Mouse (Mus musculus) MEL (cell line): ENCODE data around the gene Pxk. TPM values are rescaled to one million over a fixed set of nuclear protein-coding genes. Genes with fewer than 3 reads are reported as not detected.
A peak's percentile ranks its signal among the peaks of the same experiment; 100 is the strongest.

Source experiments
- DNase-seq: peaks from one replicate; pipeline ENCODE4 v3.0.0; 2011; ENCODE audit warnings: low read depth, low spot score
- H3K27ac ChIP-seq: 2 replicates; pipeline ENCODE4 v1.5.1; 2012; ENCODE audit warnings: low read depth, mild to moderate bottlenecking, control low read depth, low read length, moderate library complexity; ENCODE audit not compliant: control insufficient read depth
- H3K27me3 ChIP-seq, 2 experiments: fragments of 150-350 bp in 1 of 2; sonication (generic) in 1 of 2; 2 replicates each; pipeline ENCODE4 v1.6.1; 2012; ENCODE audit warnings: low read length in 2 of 2, mild to moderate bottlenecking in 2 of 2, improper control_type of control experiment in 1 of 2, moderate library complexity in 1 of 2; ENCODE audit not compliant: insufficient read depth in 2 of 2, control insufficient read depth in 1 of 2
- H3K36me3 ChIP-seq, 2 experiments: 2 replicates each; pipeline ENCODE4 v1.6.1; 2012 to 2014; ENCODE audit warnings: low read length in 2 of 2, improper control_type of control experiment in 1 of 2, inconsistent platforms in 1 of 2, mild to moderate bottlenecking in 1 of 2; ENCODE audit not compliant: insufficient read depth in 2 of 2, control insufficient read depth in 1 of 2
- H3K4me1 ChIP-seq, 2 experiments: fragments of 150-350 bp in 1 of 2; sonication (generic) in 1 of 2; 2 replicates each; pipeline ENCODE4 v1.6.1; 2012; ENCODE audit warnings: low read length in 2 of 2, improper control_type of control experiment in 1 of 2, mild to moderate bottlenecking in 1 of 2; ENCODE audit not compliant: insufficient read depth in 2 of 2, control insufficient read depth in 1 of 2
- H3K4me3 ChIP-seq, 2 experiments: fragments of 150-350 bp in 1 of 2; sonication (generic) in 1 of 2; 2 replicates each; pipeline ENCODE4 v1.5.1; 2012; ENCODE audit warnings: low read depth in 2 of 2, low read length in 2 of 2, mild to moderate bottlenecking in 2 of 2, moderate library complexity in 2 of 2, control low read depth in 1 of 2, improper control_type of control experiment in 1 of 2; ENCODE audit not compliant: control insufficient read depth in 1 of 2, insufficient read depth in 1 of 2
- H3K79me2 ChIP-seq: 2 replicates; pipeline ENCODE4 v1.6.1; 2012; ENCODE audit warnings: mild to moderate bottlenecking, low read length, moderate library complexity; ENCODE audit not compliant: control insufficient read depth, poor library complexity, insufficient read depth
- H3K9ac ChIP-seq: 2 replicates; pipeline ENCODE4 v1.6.1; 2012; ENCODE audit warnings: low read depth, mild to moderate bottlenecking, control low read depth, low read length, moderate library complexity; ENCODE audit not compliant: control insufficient read depth, poor library complexity, severe bottlenecking
- H3K9me3 ChIP-seq: fragments of 150-350 bp; sonication (generic); replicated peaks from 2 replicates; pipeline ENCODE4 v1.6.1; 2012; ENCODE audit warnings: mild to moderate bottlenecking, low read length, improper control_type of control experiment, moderate library complexity; ENCODE audit not compliant: insufficient read depth
- BHLHE40 ChIP-seq: IDR thresholded peaks from 2 replicates; pipeline ENCODE4 v1.6.1; 2012; ENCODE audit warnings: low read depth, mild to moderate bottlenecking, inconsistent platforms, low read length, improper control_type of control experiment, borderline replicate concordance
- CHD2 ChIP-seq: IDR thresholded peaks from 2 replicates; pipeline ENCODE4 v1.6.1; 2011; ENCODE audit warnings: low read length, improper control_type of control experiment
- CTCF ChIP-seq, 3 experiments: IDR thresholded peaks in 2 of 3; conservative IDR thresholded peaks in 1 of 3; 2 replicates each; pipeline ENCODE4 v1.5.1; 2011 to 2012; ENCODE audit warnings: low read length in 3 of 3, low read depth in 2 of 3, mild to moderate bottlenecking in 2 of 3, improper control_type of control experiment in 1 of 3, inconsistent platforms in 1 of 3, mixed read lengths in 1 of 3, moderate library complexity in 1 of 3; ENCODE audit not compliant: control insufficient read depth in 1 of 3, insufficient read depth in 1 of 3, poor library complexity in 1 of 3, severe bottlenecking in 1 of 3
- E2F4 ChIP-seq: IDR thresholded peaks from 2 replicates; pipeline ENCODE4 v1.6.1; 2011; ENCODE audit warnings: low read depth, low read length, improper control_type of control experiment, borderline replicate concordance
- ELF1 ChIP-seq: IDR thresholded peaks from 2 replicates; pipeline ENCODE4 v1.6.1; 2014; ENCODE audit warnings: low read depth, mild to moderate bottlenecking, inconsistent platforms, low read length, improper control_type of control experiment, moderate library complexity
- EP300 ChIP-seq, 2 experiments: IDR thresholded peaks; 2 replicates each; pipeline ENCODE4 v1.6.1; 2011; ENCODE audit warnings: improper control_type of control experiment in 2 of 2, low read length in 2 of 2, low read depth in 1 of 2, mild to moderate bottlenecking in 1 of 2
- GABPA ChIP-seq: IDR thresholded peaks from 2 replicates; pipeline ENCODE4 v1.6.1; 2012; ENCODE audit warnings: low read depth, mild to moderate bottlenecking, inconsistent platforms, low read length, improper control_type of control experiment, moderate library complexity
- GATA1 ChIP-seq: IDR thresholded peaks from 2 replicates; pipeline ENCODE4 v1.6.1; 2011; ENCODE audit warnings: low read depth, low read length, improper control_type of control experiment
- HCFC1 ChIP-seq: IDR thresholded peaks from 2 replicates; pipeline ENCODE4 v1.6.1; 2012; ENCODE audit warnings: low read depth, mild to moderate bottlenecking, inconsistent platforms, low read length, improper control_type of control experiment, moderate library complexity
- JUND ChIP-seq: IDR thresholded peaks from 2 replicates; pipeline ENCODE4 v1.6.1; 2011; ENCODE audit warnings: low read depth, mild to moderate bottlenecking, improper control_type of control experiment, low read length
- KAT2A ChIP-seq: conservative IDR thresholded peaks from 2 replicates; pipeline ENCODE4 v1.6.1; 2012; ENCODE audit warnings: low read depth, low read length, improper control_type of control experiment, inconsistent platforms
- MAFK ChIP-seq: IDR thresholded peaks from 2 replicates; pipeline ENCODE4 v1.6.1; 2011; ENCODE audit warnings: low read depth, mild to moderate bottlenecking, low read length, improper control_type of control experiment, borderline replicate concordance
- MAX ChIP-seq: IDR thresholded peaks from 2 replicates; pipeline ENCODE4 v1.6.1; 2011; ENCODE audit warnings: low read length, improper control_type of control experiment
- MAZ ChIP-seq: IDR thresholded peaks from 2 replicates; pipeline ENCODE4 v1.6.1; 2012; ENCODE audit warnings: low read depth, mild to moderate bottlenecking, inconsistent platforms, low read length, improper control_type of control experiment
- MXI1 ChIP-seq: IDR thresholded peaks from 2 replicates; pipeline ENCODE4 v1.6.1; 2011; ENCODE audit warnings: mild to moderate bottlenecking, low read depth, low read length, improper control_type of control experiment
- MYB ChIP-seq: IDR thresholded peaks from 2 replicates; pipeline ENCODE4 v1.6.1; 2011; ENCODE audit warnings: mild to moderate bottlenecking, low read depth, low read length, improper control_type of control experiment
- NELFE ChIP-seq: IDR thresholded peaks from 2 replicates; pipeline ENCODE4 v1.6.1; 2011; ENCODE audit warnings: low read depth, low read length, improper control_type of control experiment
- NRF1 ChIP-seq: IDR thresholded peaks from 2 replicates; pipeline ENCODE4 v1.6.1; 2014; ENCODE audit warnings: low read depth, mild to moderate bottlenecking, inconsistent platforms, low read length, improper control_type of control experiment, moderate library complexity; ENCODE audit not compliant: poor library complexity, insufficient read depth, severe bottlenecking
- POLR2AphosphoS2 ChIP-seq: IDR thresholded peaks from 2 replicates; pipeline ENCODE4 v1.6.1; 2011; ENCODE audit warnings: low read length, improper control_type of control experiment
- POLR2AphosphoS5 ChIP-seq: IDR thresholded peaks from 2 replicates; pipeline ENCODE4 v1.6.1; 2012; ENCODE audit warnings: low read depth, borderline replicate concordance, mild to moderate bottlenecking, inconsistent platforms, low read length, moderate library complexity, mixed read lengths
- RAD21 ChIP-seq: IDR thresholded peaks from 2 replicates; pipeline ENCODE4 v1.6.1; 2011; ENCODE audit warnings: mild to moderate bottlenecking, low read depth, low read length, improper control_type of control experiment
- SIN3A ChIP-seq: IDR thresholded peaks from 2 replicates; pipeline ENCODE4 v1.6.1; 2012; ENCODE audit warnings: low read length, improper control_type of control experiment, inconsistent platforms
- SMC3 ChIP-seq: IDR thresholded peaks from 2 replicates; pipeline ENCODE4 v1.6.1; 2011; ENCODE audit warnings: low read depth, low read length, improper control_type of control experiment
- TAL1 ChIP-seq: IDR thresholded peaks from 2 replicates; pipeline ENCODE4 v1.6.1; 2012; ENCODE audit warnings: mild to moderate bottlenecking, inconsistent platforms, low read length, moderate library complexity, mixed read lengths
- TBP ChIP-seq: IDR thresholded peaks from 2 replicates; pipeline ENCODE4 v1.8.0; 2011; ENCODE audit warnings: low read depth, low read length, improper control_type of control experiment
- TCF12 ChIP-seq: IDR thresholded peaks from 2 replicates; pipeline ENCODE4 v1.6.1; 2014; ENCODE audit warnings: low read depth, mild to moderate bottlenecking, inconsistent platforms, low read length, improper control_type of control experiment, moderate library complexity
- USF2 ChIP-seq, 2 experiments: IDR thresholded peaks; 2 replicates each; pipeline ENCODE4 v1.6.1; 2011 to 2012; ENCODE audit warnings: improper control_type of control experiment in 2 of 2, low read length in 2 of 2, borderline replicate concordance in 1 of 2, inconsistent platforms in 1 of 2, low read depth in 1 of 2, mild to moderate bottlenecking in 1 of 2; ENCODE audit not compliant: insufficient read depth in 1 of 2
- ZKSCAN1 ChIP-seq: IDR thresholded peaks from 2 replicates; pipeline ENCODE4 v1.6.1; 2012; ENCODE audit warnings: low read depth, mild to moderate bottlenecking, inconsistent platforms, low read length, improper control_type of control experiment, moderate library complexity
- ZMIZ1 ChIP-seq: IDR thresholded peaks from 2 replicates; pipeline ENCODE4 v1.6.1; 2012; ENCODE audit warnings: low read depth, mild to moderate bottlenecking, inconsistent platforms, low read length, improper control_type of control experiment, moderate library complexity
- ZNF384 ChIP-seq: IDR thresholded peaks from 2 replicates; pipeline ENCODE4 v1.6.1; 2012; ENCODE audit warnings: low read depth, mild to moderate bottlenecking, inconsistent platforms, low read length, improper control_type of control experiment
- polyA plus RNA-seq, 2 experiments: library from polyadenylated mRNA; stranded (reverse) in 1 of 2; unstranded in 1 of 2; fragments of >175 nt in 1 of 2; fragments of >200 nt in 1 of 2; gene quantifications; 2 replicates each; pipeline versions ENCODE4 v1.2.1 to v1.2.4; 2012; ENCODE audit warnings: low replicate concordance in 2 of 2, low read depth in 1 of 2; ENCODE audit not compliant: insufficient read length in 2 of 2, insufficient read depth in 1 of 2, missing spikeins in 1 of 2
- total RNA-seq: library from RNA; depleted of rRNA; stranded (reverse); fragments of 300-350 nt; gene quantifications from 2 replicates; pipeline ENCODE4 v1.2.3, GENCODE M21; 2012

The Pxk gene
- total and polyA plus RNA-seq, 3 experiments: 5.9 to 12.9 TPM; not detected in 1

DNA sequence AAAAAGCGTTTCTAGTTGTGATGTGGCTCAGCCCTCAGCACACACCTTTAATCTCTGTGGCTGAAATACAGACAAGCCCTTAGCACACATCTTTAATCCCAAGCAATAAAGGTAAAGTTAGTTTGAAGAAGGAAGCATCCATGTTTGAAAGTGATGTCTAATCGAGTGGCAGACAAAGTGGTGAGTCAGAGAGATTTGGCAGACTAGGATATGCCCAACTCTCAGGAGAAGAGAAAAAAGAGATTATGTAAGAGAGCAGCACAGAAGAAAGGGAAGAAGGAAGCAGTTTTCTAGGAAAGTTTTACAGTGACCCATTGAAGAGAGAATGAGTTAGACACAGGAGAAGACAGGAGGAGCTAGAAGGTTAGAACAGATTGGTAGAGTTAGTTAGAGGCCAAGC, 9.0 kb upstream of the Pxk start:
- TF ChIP-seq MAZ: no peak
- Histone ChIP-seq H3K27me3 (no peaks in the 10 kb centered on the region), H3K36me3 (peaks cover 0 to 14% of the 10 kb centered on the region in 2 experiments; a peak in 3 of 4 replicates), H3K79me2 (no peaks in the 10 kb centered on the region), H3K9me3 (no peaks in the 10 kb centered on the region), H3K27ac (no peak overlapping the region), H3K4me1 (no peaks in the 10 kb centered on the region), H3K9ac (no peak overlapping the region), H3K4me3 (no peak overlapping the region)
- no peak for DNase-seq

DNA sequence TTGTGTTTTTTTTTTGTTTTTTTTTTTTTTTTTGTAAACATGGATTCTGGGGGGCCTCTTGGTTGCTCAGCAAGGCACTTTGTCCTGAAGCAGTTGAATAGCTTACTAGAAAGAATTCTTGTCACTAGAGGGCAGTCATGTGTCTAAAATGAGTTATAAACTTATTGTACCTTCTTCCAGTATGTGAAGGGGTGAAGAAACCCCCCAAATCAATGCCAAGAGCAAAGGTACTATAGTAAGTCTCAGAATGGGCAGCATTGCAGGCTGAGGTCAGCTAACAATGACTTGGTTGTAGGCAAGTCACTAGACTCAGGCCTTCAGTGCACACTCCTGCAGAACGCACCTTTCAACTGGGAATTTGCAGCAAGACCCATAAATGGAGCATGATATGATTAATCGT, 5.4 kb upstream of the Pxk start:
- no peak overlapping the region for H3K4me3 ChIP-seq
- no peaks in the 10 kb centered on the region for H3K4me1 ChIP-seq
- no peaks in the 10 kb centered on the region for H3K9me3 ChIP-seq
- TF ChIP-seq MAX (no peak), MXI1 (no peak), GABPA (no peak), EP300 (IDR thresholded peaks at IDR 0.05; ENCODE audit: low read depth in 1 of 2, low read length in 2 of 2) (no peak), CTCF (IDR thresholded peaks at IDR 0.05 in 2 of 3, conservative IDR thresholded peaks at IDR 0.05 in 1 of 3; ENCODE audit: control insufficient read depth in 1 of 3, insufficient read depth in 1 of 3, low read depth in 2 of 3, low read length in 3 of 3, poor library complexity in 1 of 3, severe bottlenecking in 1 of 3) (peak in 1 of 3 experiments; percentile 53; a peak in 2 of 6 replicates), USF2 (IDR thresholded peaks at IDR 0.05; ENCODE audit: borderline replicate concordance in 1 of 2, insufficient read depth in 1 of 2, low read depth in 1 of 2, low read length in 2 of 2) (no peak), BHLHE40 (no peak), POLR2AphosphoS2 (0 out of 2 replicates have a peak, but pooled peaks have one; percentile 3), SMC3 (peak; percentile 28; the same call in 1 of the 2 replicates), NRF1 (no peak), ZKSCAN1 (no peak), MAFK (no peak), RAD21 (peak; percentile 48), ZMIZ1 (no peak), KAT2A (no peak), TAL1 (no peak), NELFE (no peak), SIN3A (no peak), MAZ (no peak), TCF12 (no peak), HCFC1 (no peak), E2F4 (no peak), POLR2AphosphoS5 (no peak), JUND (no peak), GATA1 (no peak), MYB (no peak), CHD2 (no peak), ZNF384 (no peak), TBP (no peak), ELF1 (no peak)
- H3K27me3 ChIP-seq: no peaks in the 10 kb centered on the region
- H3K79me2 ChIP-seq: no peaks in the 10 kb centered on the region
- no peak overlapping the region for H3K9ac ChIP-seq
- peaks cover 0 to 11% of the 10 kb centered on the region in 2 experiments; a peak in 3 of 4 replicates for H3K36me3 ChIP-seq
- peak; percentile 59 for DNase-seq
- no peak overlapping the region for H3K27ac ChIP-seq
